Mouse (Mus musculus) granulocyte monocyte progenitor cell, adult 5-6 weeks (primary cell): Measurements from ENCODE around the gene Gm10352. TPM values are rescaled to one million over a fixed set of nuclear protein-coding genes. Genes with fewer than 3 reads are reported as not detected.
"Not testable (repeated sequence)": the region's sequence is repeated elsewhere in the genome, so short reads cannot be mapped to it uniquely, and the experiment has no call there.

Experiments used
- ATAC-seq: replicated peaks from 2 replicates; pipeline ENCODE4 v1.8.0; 2016; ENCODE audit warnings: mild to moderate bottlenecking, moderate TSS enrichment, inconsistent platforms; ENCODE audit not compliant: poor library complexity, severe bottlenecking
- total RNA-seq, 2 experiments: library from RNA; stranded (forward) in 1 of 2; stranded (reverse) in 1 of 2; fragments of 200-712, 200-1000 nt in 1 of 2; fragments of >200 nt in 1 of 2; fragmentation: Nextera tagmentation in 1 of 2; gene quantifications; 2 replicates each; pipeline ENCODE4 v1.2.3; 2014 to 2017

Gene Gm10352
- not detected in 2 replicates for total RNA-seq (2014; fragmentation: Nextera tagmentation)
- not detected in 2 replicates for total RNA-seq (2017)

GRCm38 (mm10) chrY:2900689-2901088, at the start of gene Gm10352:
Gene Gm10352, plus strand, starts transcription at chrY:2900989.
- not testable (repeated sequence) for ATAC-seq

GRCm38 (mm10) chrY:2932282-2932681, 31.5 kb downstream of the Gm10352 start, which contains the start of gene Gm29289:
Gene Gm29289, plus strand, starts transcription at chrY:2932582.
- not testable (repeated sequence) for ATAC-seq

Other genes starting within 250 kb of the Gm10352 start
- gene Sry, start 237.3 kb upstream of the Gm10352 start, total RNA-seq (2014; fragmentation: Nextera tagmentation): not detected in 2 replicates
- not detected in 2 replicates for gene Sry, start 237.3 kb upstream of the Gm10352 start, total RNA-seq (2017)
- not detected in 2 replicates for gene H2al2b, start 180.3 kb upstream of the Gm10352 start, total RNA-seq (2014; fragmentation: Nextera tagmentation)
- gene H2al2b, start 180.3 kb upstream of the Gm10352 start, total RNA-seq (2017): not detected in 2 replicates
- not detected in 2 replicates for gene Gm4064, start 104.8 kb upstream of the Gm10352 start, total RNA-seq (2014; fragmentation: Nextera tagmentation)
- gene Gm4064, start 104.8 kb upstream of the Gm10352 start, total RNA-seq (2017): not detected in 2 replicates
- gene Rbmy, start 70.3 kb upstream of the Gm10352 start, total RNA-seq (2014; fragmentation: Nextera tagmentation): not detected in 2 replicates
- not detected in 2 replicates for gene Rbmy, start 70.3 kb upstream of the Gm10352 start, total RNA-seq (2017)
- not detected in 2 replicates for gene Gm10256, start 70.3 kb upstream of the Gm10352 start, total RNA-seq (2014; fragmentation: Nextera tagmentation)
- gene Gm10256, start 70.3 kb upstream of the Gm10352 start, total RNA-seq (2017): not detected in 2 replicates
- not detected in 2 replicates for gene Gm29289, start 31.6 kb downstream of the Gm10352 start, total RNA-seq (2014; fragmentation: Nextera tagmentation)
- gene Gm29289, start 31.6 kb downstream of the Gm10352 start, total RNA-seq (2017): not detected in 2 replicates